Mouse (Mus musculus) erythroblast, adult 5-6 weeks (primary cell): ENCODE data around the gene Slc38a7. TPM values are rescaled to one million over a fixed set of nuclear protein-coding genes. Genes with fewer than 3 reads are reported as not detected.

Source experiments
- ATAC-seq: replicated peaks from 2 replicates; pipeline ENCODE4 v1.8.0; 2016; ENCODE audit warnings: moderate number of reproducible peaks, mild to moderate bottlenecking, moderate TSS enrichment, inconsistent platforms; ENCODE audit not compliant: poor library complexity, low FRiP score, severe bottlenecking
- total RNA-seq, 2 experiments: library from RNA; stranded (forward) in 1 of 2; stranded (reverse) in 1 of 2; fragments of 150-400 nt in 1 of 2; fragments of 200-764, 138-1000 nt in 1 of 2; gene quantifications; 2 replicates each; pipeline versions ENCODE4 v1.2.3 to v1.2.4; 2015 to 2017; ENCODE audit warnings: low replicate concordance in 2 of 2

Slc38a7 gene
- total RNA-seq, 2 experiments from 2014 or later: 0.17 to 0.38 TPM

GRCm38 (mm10) chr8:95854174-95854573, 835 bp upstream of the Slc38a7 start:
- no peak for ATAC-seq

- no peak for ATAC-seq
These were observed 1.0 kb downstream of the Slc38a7 start for GRCm38 (mm10) chr8:95852290-95852689.

- ATAC-seq: no peak
These were observed 3.0 kb downstream of the Slc38a7 start for GRCm38 (mm10) chr8:95850326-95850725.

GRCm38 (mm10) chr8:95848734-95849464, 4.4 kb downstream of the Slc38a7 start:
- no peak for ATAC-seq

- no peak for ATAC-seq
These were observed 5.2 kb downstream of the Slc38a7 start for GRCm38 (mm10) chr8:95848061-95848551.

GRCm38 (mm10) chr8:95845026-95845425, 8.3 kb downstream of the Slc38a7 start:
- no peak for ATAC-seq

GRCm38 (mm10) chr8:95843968-95844367, 9.4 kb downstream of the Slc38a7 start:
- no peak for ATAC-seq

- ATAC-seq: no peak
These were observed 11.9 kb downstream of the Slc38a7 start for GRCm38 (mm10) chr8:95841436-95841835.

GRCm38 (mm10) chr8:95839289-95839688, 14.1 kb downstream of the Slc38a7 start:
- ATAC-seq: no peak

- ATAC-seq: no peak
These were observed 16.1 kb downstream of the Slc38a7 start for GRCm38 (mm10) chr8:95837266-95837665.

- no peak for ATAC-seq
These were observed 17.4 kb downstream of the Slc38a7 start for GRCm38 (mm10) chr8:95835891-95836290.

- ATAC-seq: no peak
These were observed 19.8 kb downstream of the Slc38a7 start for GRCm38 (mm10) chr8:95833435-95833984.

- peak; percentile 90 for ATAC-seq
These were observed 20.5 kb downstream of the Slc38a7 start for GRCm38 (mm10) chr8:95832603-95833434.

GRCm38 (mm10) chr8:95830144-95830543, 23.2 kb downstream of the Slc38a7 start:
- no peak for ATAC-seq

- peak; percentile 95 for ATAC-seq
These were observed 28.2 kb downstream of the Slc38a7 start, which contains the start of gene Sap18b for GRCm38 (mm10) chr8:95825162-95825561. Sap18b (plus strand) TSS chr8:95825346.

- ATAC-seq: no peak
These were observed 30.6 kb downstream of the Slc38a7 start for GRCm38 (mm10) chr8:95822699-95823098.

GRCm38 (mm10) chr8:95822096-95822495, 31.2 kb downstream of the Slc38a7 start:
- ATAC-seq: no peak

GRCm38 (mm10) chr8:95821266-95821665, 32.1 kb downstream of the Slc38a7 start:
- no peak for ATAC-seq

GRCm38 (mm10) chr8:95818211-95818610, 35.1 kb downstream of the Slc38a7 start:
- ATAC-seq: no peak

- no peak for ATAC-seq
These were observed 35.7 kb downstream of the Slc38a7 start for GRCm38 (mm10) chr8:95817597-95817996.
